Mouse (Mus musculus) heart, embryonic 14.5 days (tissue): Measurements from ENCODE around the gene Gm30191. TPM values are rescaled to one million over a fixed set of nuclear protein-coding genes. Genes with fewer than 3 reads are reported as not detected.
A peak's percentile ranks its signal among the peaks of the same experiment; 100 is the strongest.

ENCODE experiments used
- ATAC-seq: fragments of 200-750 bp; cut with Nextera tagmentation; 2 replicates; pipeline ENCODE4 v1.8.0; 2017; ENCODE audit warnings: low read depth, moderate TSS enrichment; ENCODE audit not compliant: insufficient number of reproducible peaks, insufficient read depth, low FRiP score
- H3K27ac ChIP-seq, 2 experiments: fragments of 200-500 bp in 1 of 2; fragments of 300-500 bp in 1 of 2; sonication (generic) in 1 of 2; replicated peaks in 1 of 2; 2 replicates each; pipeline ENCODE4 v1.5.1; 2012 to 2014; ENCODE audit warnings: low read depth in 2 of 2, low read length in 2 of 2, control low read depth in 1 of 2, mild to moderate bottlenecking in 1 of 2, mixed read lengths in 1 of 2; ENCODE audit not compliant: control insufficient read depth in 1 of 2, insufficient read depth in 1 of 2
- H3K27me3 ChIP-seq: fragments of 300-500 bp; sonication (generic); 2 replicates; pipeline ENCODE4 v1.6.1; 2014; ENCODE audit warnings: mild to moderate bottlenecking, low read length, control low read depth; ENCODE audit not compliant: control insufficient read depth, insufficient read depth
- H3K36me3 ChIP-seq: fragments of 300-500 bp; sonication (generic); 2 replicates; pipeline ENCODE4 v1.6.1; 2014; ENCODE audit warnings: mild to moderate bottlenecking, control low read depth, low read length, mixed read lengths; ENCODE audit not compliant: control insufficient read depth, insufficient read depth
- H3K4me1 ChIP-seq, 2 experiments: fragments of 200-500 bp in 1 of 2; fragments of 300-500 bp in 1 of 2; sonication (generic) in 1 of 2; 2 replicates each; pipeline ENCODE4 v1.6.1; 2012 to 2014; ENCODE audit warnings: low read length in 2 of 2, control low read depth in 1 of 2, mixed read lengths in 1 of 2; ENCODE audit not compliant: control insufficient read depth in 2 of 2, insufficient read depth in 2 of 2
- H3K4me2 ChIP-seq: fragments of 300-500 bp; sonication (generic); 2 replicates; pipeline ENCODE4 v1.6.1; 2014; ENCODE audit warnings: mild to moderate bottlenecking, low read length
- H3K4me3 ChIP-seq, 2 experiments: fragments of 200-500 bp in 1 of 2; fragments of 300-500 bp in 1 of 2; sonication (generic) in 1 of 2; 2 replicates each; pipeline ENCODE4 v1.5.1; 2012 to 2014; ENCODE audit warnings: low read length in 2 of 2, mild to moderate bottlenecking in 2 of 2, control low read depth in 1 of 2, low read depth in 1 of 2, moderate library complexity in 1 of 2; ENCODE audit not compliant: control insufficient read depth in 1 of 2, insufficient read depth in 1 of 2
- H3K9ac ChIP-seq: fragments of 300-500 bp; sonication (generic); 2 replicates; pipeline ENCODE4 v1.6.1; 2014; ENCODE audit warnings: mild to moderate bottlenecking, low read length
- H3K9me3 ChIP-seq: fragments of 300-500 bp; sonication (generic); 2 replicates; pipeline ENCODE4 v1.6.1; 2016; ENCODE audit warnings: low read length, control low read depth; ENCODE audit not compliant: control insufficient read depth
- WGBS: fragments of 180-500 bp; shearing (Covaris S2); extraction: QIAGEN DNeasy Blood & Tissue Kit; methylation state at CpG from one replicate; pipeline ENCODE4 v1.1.7; 2014; 5-methylcytosine and 5-hydroxymethylcytosine counted together
- polyA plus RNA-seq: library from polyadenylated mRNA; unstranded; fragments of >200 nt; fragmentation: Nextera tagmentation; extraction: Ambion mirVana; gene quantifications from 2 replicates; pipeline ENCODE4 v1.2.1, GENCODE M21; 2014

Gene Gm30191
- polyA plus RNA-seq, 1 experiment from 2014 or later = not detected

DNA sequence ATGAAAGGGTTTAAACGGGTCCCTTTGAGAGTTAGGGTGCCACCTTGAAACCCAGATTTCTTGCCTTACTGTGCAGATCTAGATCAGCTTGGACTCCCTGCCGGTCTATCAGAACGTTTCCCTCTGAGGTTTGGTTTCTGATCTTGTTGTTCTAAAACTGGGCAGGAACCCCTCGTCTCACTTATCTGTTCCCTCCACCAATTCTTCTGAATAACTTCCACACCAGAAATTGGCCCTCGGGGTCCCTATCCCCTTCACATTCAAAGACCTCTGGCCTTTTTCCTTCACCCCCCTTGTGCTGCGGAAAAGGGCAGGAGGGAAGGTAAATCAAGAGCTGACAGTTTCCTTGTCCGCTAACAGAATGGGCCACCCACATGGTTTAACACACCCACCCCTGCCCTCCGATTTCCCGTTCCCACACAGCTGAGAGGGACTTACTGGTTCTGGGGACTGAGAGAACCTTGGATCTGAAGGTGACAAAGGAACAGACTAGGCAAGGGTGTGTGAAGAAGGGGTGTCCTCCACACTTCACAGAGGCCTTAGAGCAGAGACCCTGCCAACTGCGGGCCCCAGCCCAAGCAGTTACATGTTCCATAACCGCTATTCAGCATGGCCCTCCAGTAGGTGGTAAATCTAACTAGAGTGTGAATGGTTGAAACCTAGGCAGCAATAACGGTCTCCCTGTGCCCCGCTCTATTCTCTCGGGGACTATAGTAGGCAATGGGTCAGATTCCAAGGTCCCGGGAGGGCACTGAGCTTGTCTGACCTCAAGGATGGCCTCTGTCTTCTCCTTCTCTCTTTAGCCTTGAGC lies 6.4 kb downstream of the Gm30191 start:
- Histone ChIP-seq H3K4me1 (peaks cover 50 to 62% of the 10 kb centered on the region in 2 experiments), H3K27ac (peak overlapping the region; percentile 52 to 70; a peak in 3 of 4 replicates), H3K9ac (peak overlapping the region; percentile 64), H3K36me3 (no peaks in the 10 kb centered on the region), H3K4me3 (peak overlapping the region; percentile 48 to 49), H3K27me3 (peaks cover 25% of the 10 kb centered on the region), H3K9me3 (no peaks in the 10 kb centered on the region), H3K4me2 (peak overlapping the region; percentile 88)
- no peak for ATAC-seq
- whole genome bisulfite sequencing = 40% methylated on average over 15 of the region's 15 CpGs

DNA sequence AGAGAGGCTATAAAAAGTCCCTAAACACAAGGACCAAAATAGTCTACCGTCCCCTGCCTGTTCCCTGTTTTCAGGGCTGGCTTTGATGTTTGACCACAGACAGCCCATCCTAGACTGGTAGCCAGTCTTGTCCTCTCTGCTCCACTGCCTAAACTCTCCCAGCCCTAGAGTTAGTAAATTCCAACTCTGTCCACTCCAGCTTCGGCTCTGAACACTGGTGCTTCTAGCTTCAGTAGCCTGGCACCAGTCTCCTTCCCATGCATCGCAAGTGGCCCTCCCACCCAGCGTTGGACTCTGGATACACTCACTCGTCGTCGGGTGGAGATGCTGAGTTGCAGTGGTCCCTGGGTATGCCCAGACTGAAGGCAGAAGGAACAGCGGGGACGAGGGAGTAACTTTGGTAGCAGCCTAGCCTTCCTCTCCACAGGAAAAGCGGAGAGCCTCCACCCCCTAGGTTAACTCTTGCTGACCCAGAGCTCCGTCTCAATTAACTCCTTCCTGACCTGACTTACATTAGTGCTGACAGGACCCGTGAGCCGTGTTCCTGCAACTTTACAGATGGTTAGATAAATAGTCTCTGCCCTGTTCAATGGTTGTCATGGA lies 7.1 kb downstream of the Gm30191 start, which contains the start of gene Grrp1:
Grrp1 (minus strand) TSS at position 385 of the 603 bp plus-strand sequence.
- Histone ChIP-seq H3K4me3 (peak within 1 kb of the TSS; percentile 48 to 49), H3K9ac (peak within 1 kb of the TSS; percentile 64), H3K9me3 (no peaks in the 10 kb centered on the region), H3K36me3 (no peaks in the 10 kb centered on the region), H3K27me3 (peaks cover 19% of the 10 kb centered on the region), H3K4me2 (peak within 1 kb of the TSS; percentile 88), H3K4me1 (peaks cover 50 to 63% of the 10 kb centered on the region in 2 experiments), H3K27ac (peak within 1 kb of the TSS; percentile 52 to 70)
- ATAC-seq = no peak
- WGBS = 4% methylated on average over 13 of the region's 13 CpGs

GRCm38 (mm10) chr4:134254835-134255234 lies 8.1 kb downstream of the Gm30191 start:
- 62% methylated on average over 3 of the region's 3 CpGs for WGBS
- Histone ChIP-seq H3K27ac (no peak overlapping the region), H3K4me1 (peaks cover 49 to 63% of the 10 kb centered on the region in 2 experiments)

GRCm38 (mm10) chr4:134255854-134256253 lies 9.1 kb downstream of the Gm30191 start:
- peak overlapping the region; percentile 46; the same call in 1 of the 2 replicates for H3K4me2 ChIP-seq
- no peaks in the 10 kb centered on the region for H3K9me3 ChIP-seq
- no peak for ATAC-seq
- peaks cover 41 to 55% of the 10 kb centered on the region in 2 experiments for H3K4me1 ChIP-seq
- H3K27ac ChIP-seq = peak overlapping the region; percentile 30 to 59; a peak in 2 of 4 replicates
- peaks cover 14% of the 10 kb centered on the region for H3K27me3 ChIP-seq
- H3K4me3 ChIP-seq = no peak overlapping the region
- 0 out of 2 replicates have a peak overlapping the region, but pooled peaks have one; percentile 31 for H3K9ac ChIP-seq
- no peaks in the 10 kb centered on the region for H3K36me3 ChIP-seq
- WGBS = 47% methylated on average over 4 of the region's 4 CpGs

More at GRCm38 (mm10) chr4:134254835-134255234, 8.1 kb downstream of the Gm30191 start:
- Histone ChIP-seq H3K36me3 (no peaks in the 10 kb centered on the region), H3K9me3 (no peaks in the 10 kb centered on the region), H3K4me2 (no peak overlapping the region), H3K9ac (no peak overlapping the region), H3K27me3 (peaks cover 19% of the 10 kb centered on the region), H3K4me3 (no peak overlapping the region)
- ATAC-seq = no peak

DNA sequence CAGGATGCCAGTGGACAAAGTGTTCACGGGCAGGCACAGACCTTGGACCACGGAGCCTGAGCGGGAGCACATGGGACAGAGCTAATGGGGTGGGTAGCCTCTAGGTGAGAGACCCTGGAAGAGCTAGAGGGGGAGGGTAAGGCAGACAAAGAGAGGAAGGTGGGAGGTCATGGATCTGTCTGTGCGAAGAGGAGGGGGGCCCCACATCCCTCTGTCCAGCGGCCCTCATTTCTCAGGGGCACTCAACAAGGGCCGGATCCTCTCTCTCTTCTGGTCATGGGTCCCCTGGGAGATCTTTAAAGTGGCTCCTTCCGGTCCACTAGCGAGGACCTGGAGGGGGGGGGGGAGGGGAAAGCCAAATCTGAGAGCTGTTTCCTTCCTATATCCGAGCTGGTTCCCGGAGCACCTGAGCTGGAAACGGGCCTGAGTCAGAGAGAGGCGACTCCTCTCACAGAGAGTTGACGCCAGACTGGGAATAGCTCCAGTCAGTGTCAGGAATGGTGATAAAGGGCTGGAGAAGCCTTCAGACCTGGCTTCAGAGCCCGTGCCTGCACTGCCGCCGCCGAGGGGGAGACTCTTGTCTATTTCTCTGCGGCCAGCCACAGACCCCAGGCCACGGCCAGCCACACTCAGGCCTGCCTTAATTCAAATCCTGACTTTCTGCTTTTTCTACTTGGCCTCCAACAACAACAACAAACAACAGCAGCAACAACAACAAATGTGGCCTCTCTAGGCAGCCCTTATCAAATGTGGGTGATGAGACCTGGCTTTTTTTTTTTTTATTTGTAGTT lies 9.9 kb downstream of the Gm30191 start:
- peak overlapping the region; percentile 46 for H3K4me2 ChIP-seq
- ATAC-seq = no peak
- 12% methylated on average over 19 of the region's 19 CpGs for WGBS

GRCm38 (mm10) chr4:134257198-134258009 lies 10.7 kb downstream of the Gm30191 start:
- ATAC-seq = no peak
- Histone ChIP-seq H3K36me3 (no peaks in the 10 kb centered on the region), H3K27ac (peak overlapping the region in 1 of 2 experiments; percentile 59; a peak in 3 of 4 replicates), H3K4me1 (peaks cover 29 to 41% of the 10 kb centered on the region in 2 experiments), H3K9me3 (no peaks in the 10 kb centered on the region), H3K4me3 (no peak overlapping the region), H3K9ac (peak overlapping the region; percentile 31), H3K27me3 (peaks cover 7% of the 10 kb centered on the region), H3K4me2 (peak overlapping the region; percentile 46)
- WGBS = 26% methylated on average over 11 of the region's 11 CpGs

More for the DNA sequence above, 9.9 kb downstream of the Gm30191 start:
- Histone ChIP-seq H3K9ac (peak overlapping the region; percentile 31), H3K27ac (peak overlapping the region; percentile 30 to 59), H3K4me3 (no peak overlapping the region; a peak in 1 of 4 replicates), H3K36me3 (no peaks in the 10 kb centered on the region), H3K9me3 (no peaks in the 10 kb centered on the region), H3K4me1 (peaks cover 36 to 48% of the 10 kb centered on the region in 2 experiments), H3K27me3 (peaks cover 13% of the 10 kb centered on the region)
